Mouse (Mus musculus) embryonic fibroblast, embryonic 13.5 days (primary cell): ENCODE measurements around the gene Ddx31.

Experiments
- CTCF ChIP-seq: IDR thresholded peaks from 2 replicates; pipeline ENCODE4 v1.5.1; 2011; ENCODE audit warnings: mild to moderate bottlenecking, control low read depth, low read length, moderate library complexity, borderline replicate concordance; ENCODE audit not compliant: insufficient read depth
- POLR2A ChIP-seq: IDR thresholded peaks from 2 replicates; pipeline ENCODE4 v1.6.1; 2011; ENCODE audit warnings: low read depth, mild to moderate bottlenecking, control low read depth, low read length, moderate library complexity

GRCm38 (mm10) chr2:28798390-28798789, 41.8 kb upstream of the Ddx31 start:
- TF ChIP-seq CTCF (no peak), POLR2A (no peak)
